Mouse (Mus musculus) spleen, postnatal 36 days (tissue): ENCODE data around the gene Apopt1.
A peak's percentile ranks its signal among the peaks of the same experiment; 100 is the strongest.
"Not testable (repeated sequence)": the region's sequence is repeated elsewhere in the genome, so short reads cannot be mapped to it uniquely, and the experiment has no call there.

ENCODE experiments used
- DNase-seq, 2 experiments: peaks; one replicate each; pipeline ENCODE4 v3.0.0; 2022; ENCODE audit warnings: low spot score in 2 of 2, mixed read lengths in 1 of 2

The Apopt1 gene

DNA sequence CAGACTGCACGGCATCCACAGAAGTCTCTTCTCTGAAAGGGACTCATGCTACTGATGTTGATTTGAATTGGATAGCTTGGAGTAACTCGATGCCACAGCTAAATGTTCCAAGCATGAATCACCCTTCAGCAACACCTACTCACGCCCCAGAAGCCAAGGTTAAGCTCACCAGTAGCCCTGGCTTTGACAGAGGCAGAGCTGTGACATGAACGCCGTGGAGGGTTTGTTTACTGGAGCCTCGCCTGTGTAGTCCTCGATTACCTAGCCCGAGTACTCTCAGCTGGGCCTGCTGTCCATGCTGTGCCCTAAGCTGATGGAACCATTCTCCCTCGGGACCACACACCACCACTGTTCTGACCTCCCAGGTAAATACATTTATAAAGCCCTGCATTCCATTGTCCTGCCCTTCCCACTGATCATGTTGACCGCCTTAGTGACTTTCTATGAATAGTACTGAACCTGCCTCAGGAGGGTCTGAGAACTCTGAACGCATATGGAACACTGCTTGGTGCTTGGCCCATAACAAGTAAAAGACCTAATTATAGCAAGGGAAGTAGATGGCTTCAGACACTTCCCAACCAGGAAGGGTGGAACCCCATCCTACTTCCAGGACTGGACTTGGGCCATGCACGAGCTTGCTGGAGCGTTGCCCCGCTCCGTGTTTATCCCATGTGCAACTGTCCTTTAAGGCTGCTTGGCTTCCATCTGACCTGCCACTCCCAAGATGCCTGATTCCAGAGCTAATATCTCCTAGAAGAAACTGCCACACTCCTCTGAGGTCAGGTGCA lies 7.7 kb upstream of the Apopt1 start:
- DNase-seq = no peak

DNA sequence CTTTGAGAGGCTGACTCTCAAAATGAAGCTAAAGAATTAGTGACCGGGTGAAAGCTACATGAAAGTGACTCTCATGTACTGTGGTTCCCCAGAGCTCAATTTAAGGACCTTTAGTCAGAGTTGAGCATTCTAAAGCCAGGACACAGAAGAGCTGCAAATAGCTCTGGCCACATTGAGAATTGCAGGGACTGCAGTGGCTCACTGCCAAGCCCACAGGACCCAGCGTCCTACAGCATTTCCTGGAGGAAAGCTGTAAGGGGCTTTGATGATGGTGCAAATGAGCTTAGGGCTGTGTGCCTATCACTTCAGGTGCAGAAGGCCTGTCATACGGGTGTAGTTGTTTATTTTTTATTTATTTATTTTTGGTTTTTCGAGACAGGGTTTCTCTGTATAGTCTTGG lies 4.9 kb upstream of the Apopt1 start:
- DNase-seq = no peak

DNA sequence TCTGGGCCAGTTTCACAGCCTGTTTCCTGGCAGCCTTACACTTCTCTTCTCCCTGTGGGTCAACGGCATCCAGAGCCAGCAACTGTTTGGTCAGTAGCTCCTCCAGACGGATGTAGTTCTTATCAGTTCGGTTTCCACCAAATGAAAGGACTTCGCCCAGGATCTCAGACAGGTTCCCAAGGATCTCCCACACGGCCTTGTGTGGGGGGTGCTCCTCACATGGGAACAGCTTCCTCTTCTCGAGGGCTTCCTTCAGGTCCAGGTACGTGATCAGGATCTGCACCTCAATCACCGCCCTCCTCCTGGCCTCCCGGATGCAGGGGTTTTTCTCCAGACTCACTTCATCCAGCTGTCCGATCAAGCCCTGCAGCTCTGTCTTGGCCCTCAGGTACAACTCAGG lies 3.0 kb upstream of the Apopt1 start:
- no peak for DNase-seq

DNA sequence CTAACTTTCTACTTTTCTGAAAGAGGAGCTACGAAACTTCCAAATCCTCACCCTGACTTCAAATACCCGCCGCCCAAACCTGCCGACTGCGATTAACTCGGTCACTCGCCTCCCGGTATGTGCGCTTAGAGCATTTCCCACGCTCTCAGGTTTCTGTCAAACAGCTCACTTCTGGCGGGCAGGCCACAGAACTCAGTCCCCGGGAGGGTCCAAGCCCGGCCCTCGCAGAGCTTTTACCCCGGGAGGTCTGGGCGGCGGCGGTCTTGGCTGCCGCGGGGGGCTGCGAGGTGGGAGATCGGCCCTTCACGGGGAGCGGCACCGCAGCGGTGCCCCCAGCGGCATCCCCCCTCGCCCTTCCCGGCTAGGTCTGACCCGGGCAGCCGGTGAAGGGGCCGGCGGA lies 585 bp upstream of the Apopt1 start:
- DNase-seq = no peak

DNA sequence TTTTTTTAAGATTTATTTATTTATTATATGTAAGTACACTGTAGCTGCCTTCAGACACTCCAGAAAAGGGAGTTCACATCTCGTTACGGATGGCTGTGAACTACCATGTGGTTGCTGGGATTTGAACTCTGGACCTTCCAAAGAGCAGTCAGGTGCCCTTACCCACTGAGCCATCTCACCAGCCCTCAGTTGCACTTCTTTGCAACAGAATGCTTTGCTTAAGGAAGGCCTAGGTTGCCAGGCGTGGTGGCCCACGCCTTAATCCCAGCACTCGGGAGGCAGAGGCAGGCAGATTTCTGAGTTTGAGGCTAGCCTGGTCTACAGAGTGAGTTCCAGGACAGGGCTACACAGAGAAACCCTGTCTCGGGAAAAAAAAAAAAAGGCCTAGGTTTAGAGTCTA lies 819 bp downstream of the Apopt1 start:
- DNase-seq = not testable (repeated sequence)

DNA sequence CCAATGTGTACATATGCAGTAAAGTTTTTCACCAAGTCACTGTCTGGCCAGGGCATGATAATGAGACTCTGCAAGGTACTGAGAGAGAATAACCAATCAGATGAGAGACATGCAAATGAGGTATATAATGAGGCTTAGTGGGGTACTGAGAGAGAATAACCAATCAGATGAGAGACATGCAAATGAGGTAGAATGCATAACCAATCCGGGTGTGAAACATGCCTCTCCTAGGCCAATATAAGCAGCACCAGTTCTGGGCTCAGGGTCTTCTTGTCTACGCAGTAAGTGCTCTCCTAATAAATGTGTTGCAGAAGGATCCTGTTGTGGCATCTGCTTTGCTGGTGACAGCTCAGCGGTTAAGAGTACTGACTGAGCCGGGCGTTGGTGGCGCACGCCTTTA lies 3.4 kb downstream of the Apopt1 start:
- DNase-seq = no peak

DNA sequence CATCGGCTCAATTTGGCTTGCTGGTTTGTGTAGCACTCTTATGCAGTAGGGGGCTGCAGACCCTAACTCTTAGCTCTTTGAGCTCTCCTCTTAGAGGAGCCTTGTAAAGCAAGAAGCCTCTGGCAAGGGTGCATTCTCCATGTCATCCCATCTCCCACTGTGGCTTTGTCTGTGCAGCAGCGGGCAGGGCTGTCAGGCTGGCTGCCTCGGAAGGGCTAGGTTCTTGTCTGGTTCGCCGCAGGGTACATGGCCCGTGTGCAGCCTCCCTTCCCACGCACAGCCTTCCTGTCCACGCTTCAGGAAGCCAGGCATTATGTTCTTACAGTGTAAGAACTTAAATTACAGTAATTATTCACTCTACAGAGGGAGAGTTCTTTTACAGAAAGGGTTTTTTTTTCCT lies 5.6 kb downstream of the Apopt1 start:
- no peak for DNase-seq

DNA sequence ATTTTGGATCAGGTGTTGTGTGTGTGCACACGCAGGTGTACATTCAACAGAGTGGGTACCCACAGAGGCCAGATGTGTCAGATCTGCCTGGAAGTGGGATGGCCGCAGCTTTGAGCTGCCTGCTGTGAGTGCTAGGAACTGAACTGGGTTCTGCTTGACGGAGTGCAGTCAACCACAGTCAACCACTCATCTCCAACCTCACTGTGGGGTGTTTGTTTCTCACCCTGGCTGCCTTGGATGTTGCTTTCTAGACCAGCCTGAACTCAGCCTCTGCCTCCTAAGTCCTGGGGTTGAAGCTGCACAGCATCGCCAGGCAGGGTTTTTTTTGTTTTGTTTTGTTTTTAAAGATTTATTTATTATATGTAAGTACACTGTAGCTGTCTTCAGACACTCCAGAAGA lies 7.2 kb downstream of the Apopt1 start:
- DNase-seq = no peak

DNA sequence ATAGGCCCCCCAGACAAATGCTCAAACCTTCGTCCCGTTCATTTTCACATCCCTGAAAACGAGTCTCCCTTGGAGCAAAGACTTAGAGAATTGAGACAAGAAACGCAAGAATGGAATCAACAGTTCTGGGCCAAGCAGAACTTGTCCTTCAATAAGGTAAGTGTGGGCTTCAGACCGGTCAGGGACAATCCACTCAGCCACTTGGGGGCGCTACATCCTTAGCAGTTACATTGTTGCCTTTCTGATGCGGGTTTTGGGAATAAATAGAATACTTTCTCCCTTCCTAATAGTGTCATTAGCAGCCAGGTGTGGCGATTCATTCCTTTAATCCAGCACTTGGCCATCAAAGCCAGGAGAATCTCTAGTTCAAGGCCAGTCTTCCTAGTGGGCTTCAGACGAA lies 9.6 kb downstream of the Apopt1 start:
- DNase-seq = no peak

DNA sequence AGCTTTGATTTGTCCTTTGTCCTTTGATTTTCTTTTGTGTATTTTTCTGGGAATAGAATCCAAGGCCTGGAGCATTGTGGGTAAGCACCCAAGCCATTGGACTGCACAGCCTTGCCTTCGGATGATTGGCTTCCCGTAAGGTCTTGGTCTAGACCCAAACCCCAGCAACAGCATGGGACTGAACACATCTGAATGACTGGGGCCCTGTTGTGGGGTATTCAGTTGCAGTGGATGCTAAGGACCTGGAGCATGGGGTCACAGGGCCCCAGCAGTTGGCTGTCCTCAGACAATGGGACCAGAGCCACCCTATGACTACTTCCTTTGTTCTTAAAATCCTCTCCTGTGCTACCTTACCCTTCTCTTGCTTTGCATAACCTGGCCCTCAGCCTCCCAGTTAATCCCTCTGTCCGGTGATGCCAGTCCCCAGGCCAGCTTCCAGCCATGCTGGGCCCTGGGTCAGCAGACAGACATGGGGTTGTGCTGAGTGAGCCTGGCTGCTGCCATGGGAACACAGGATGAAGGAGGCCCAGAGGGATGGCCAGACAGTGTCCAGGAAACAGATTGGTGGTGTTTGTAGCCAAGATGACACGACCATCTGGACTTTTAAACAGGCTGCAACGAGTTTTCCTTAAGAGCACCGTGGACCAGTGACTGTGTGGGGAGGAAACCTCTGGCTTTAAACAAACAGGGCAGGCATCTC lies 11.7 kb downstream of the Apopt1 start:
- DNase-seq = no peak

DNA sequence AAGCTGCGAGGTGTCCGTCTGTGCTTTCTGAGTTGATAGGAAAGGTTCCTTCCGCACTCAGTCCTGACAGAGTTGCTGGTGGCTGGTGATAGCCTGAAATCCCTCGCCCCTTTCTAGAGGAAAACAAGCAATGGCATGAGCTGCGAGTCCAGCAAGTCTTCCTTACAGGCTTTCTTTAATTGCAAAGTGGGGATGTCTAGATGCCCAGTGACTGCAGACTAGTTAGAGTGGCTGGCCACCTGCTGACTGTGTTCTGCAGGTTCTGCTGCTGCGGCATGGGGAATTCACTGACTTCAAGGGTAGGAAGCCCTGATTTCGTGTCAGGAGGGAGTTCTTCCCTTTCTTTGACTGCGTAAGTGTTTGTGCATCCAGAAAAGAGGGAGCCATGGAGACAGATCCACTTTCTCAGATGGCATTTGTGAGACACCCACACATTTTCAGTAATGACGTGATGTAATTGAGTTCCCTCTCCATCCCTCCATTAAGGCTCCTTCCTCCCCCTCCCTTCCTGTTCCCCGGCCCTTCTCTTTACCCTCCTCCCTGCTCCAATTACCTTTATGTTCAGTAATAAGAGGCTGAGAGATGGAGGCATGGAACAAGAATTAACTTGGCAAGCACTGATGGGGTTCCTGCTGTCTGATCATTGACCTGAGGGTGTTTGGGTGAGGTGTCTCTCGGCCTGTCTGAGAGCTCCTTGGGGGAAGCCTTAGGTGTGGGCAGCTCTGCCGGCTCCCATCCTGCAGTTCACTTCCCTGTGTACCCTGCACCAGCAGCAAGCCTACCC lies 12.5 kb downstream of the Apopt1 start:
- DNase-seq = no peak

DNA sequence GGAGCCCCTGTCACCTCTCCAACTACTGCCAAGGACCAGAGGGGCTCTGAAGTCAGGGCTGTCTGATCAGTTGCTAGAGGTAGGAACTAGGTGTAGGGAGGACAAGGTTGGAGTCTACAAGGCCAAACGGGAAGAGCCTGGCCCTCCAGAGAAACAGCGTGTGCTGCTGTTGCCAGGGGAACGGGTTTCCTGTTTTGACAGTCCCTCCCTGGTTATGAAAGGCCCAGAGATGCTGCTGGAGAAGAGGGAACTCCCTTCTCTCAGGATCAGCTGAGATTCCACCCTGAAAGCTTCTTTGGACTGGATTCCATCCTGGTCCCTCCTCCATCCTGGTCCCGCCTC lies 13.0 kb downstream of the Apopt1 start:
- no peak for DNase-seq

DNA sequence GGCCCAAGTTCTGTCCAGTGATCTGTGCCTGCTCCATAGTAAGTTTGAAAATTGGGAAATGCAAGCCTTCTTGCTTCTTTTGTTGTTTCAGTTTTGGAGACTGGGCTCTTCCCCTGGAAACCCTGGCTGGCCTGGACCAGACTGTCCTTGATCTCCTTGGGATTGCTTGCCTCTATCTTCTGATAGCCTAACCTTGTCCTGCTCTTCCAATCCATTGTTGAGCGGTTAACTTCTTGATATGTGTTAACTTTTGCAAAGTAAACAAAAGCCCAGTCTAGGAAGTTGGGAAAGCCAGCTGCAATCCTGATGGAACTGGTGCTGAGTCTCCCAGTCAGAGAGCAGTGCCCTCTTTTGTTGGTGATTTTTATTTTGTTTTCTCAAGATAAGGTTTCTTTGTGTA lies 14.9 kb downstream of the Apopt1 start:
- DNase-seq = no peak

DNA sequence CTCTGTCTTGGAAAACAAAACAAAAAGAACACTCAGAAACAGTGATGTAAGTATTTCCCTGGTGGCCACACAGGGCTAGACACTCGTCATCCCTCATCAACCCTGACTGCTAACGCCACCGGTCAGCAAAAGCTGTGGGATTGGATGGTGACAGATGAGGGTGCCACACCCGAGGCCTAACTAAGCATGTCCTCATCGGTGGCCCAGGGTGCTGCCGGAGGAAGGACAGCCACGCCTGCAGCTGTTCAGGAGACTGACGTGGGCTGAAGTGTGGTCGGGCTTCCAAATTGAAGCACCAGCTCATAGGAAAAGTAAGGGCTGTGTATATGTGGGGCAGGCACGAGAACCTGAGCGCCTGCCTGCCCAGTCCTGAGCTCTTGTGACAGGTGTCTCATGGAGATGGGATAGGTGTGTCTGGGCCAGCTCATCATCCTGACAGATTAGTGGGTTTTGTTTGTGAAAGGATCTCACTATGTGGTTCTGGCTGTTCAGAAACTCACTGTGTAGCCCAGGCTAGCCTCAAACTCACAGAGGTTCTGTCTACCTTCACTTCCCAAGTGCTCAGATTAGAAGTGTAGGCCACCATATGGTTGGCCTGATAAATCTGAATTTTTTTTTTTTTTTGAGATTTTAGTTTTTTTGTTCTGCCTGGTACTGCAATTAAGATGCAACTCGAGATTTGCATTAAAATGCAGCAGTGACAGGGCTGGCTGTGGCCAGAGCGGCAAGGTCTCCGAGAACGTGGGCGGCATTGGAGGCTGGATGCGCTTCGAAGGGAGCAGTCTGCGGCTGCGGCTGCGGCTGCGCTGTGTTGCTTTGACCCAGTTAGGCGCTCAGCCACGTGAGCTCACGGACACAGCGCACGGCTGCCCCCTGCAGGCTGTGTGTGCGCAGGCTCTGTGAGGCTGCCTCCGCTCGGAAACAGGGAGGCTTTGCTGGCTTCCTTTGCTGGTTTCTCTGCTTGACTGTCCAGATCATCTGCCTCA lies 19.1 kb downstream of the Apopt1 start:
- peak; percentile 74 to 82 for DNase-seq

DNA sequence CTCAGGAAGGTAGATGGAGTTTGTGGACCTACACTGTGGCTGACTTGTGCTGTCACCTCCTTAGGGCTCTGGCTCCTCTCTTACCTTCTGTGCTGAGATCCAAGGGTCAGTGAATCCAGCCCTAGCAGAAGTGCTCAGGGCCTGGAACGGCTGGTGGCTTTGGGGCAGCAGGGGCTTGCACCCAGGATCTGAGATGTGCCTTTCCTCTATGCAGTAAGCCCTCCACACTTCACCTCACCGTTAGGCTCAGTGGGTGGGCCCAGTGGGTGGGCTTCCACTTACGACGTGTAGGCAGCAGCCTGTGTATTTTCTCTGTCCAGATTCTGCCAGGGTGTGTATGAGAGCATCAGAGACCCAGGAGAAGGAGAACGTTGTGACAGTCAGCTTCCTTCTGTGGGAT lies 19.9 kb downstream of the Apopt1 start:
- DNase-seq = no peak

DNA sequence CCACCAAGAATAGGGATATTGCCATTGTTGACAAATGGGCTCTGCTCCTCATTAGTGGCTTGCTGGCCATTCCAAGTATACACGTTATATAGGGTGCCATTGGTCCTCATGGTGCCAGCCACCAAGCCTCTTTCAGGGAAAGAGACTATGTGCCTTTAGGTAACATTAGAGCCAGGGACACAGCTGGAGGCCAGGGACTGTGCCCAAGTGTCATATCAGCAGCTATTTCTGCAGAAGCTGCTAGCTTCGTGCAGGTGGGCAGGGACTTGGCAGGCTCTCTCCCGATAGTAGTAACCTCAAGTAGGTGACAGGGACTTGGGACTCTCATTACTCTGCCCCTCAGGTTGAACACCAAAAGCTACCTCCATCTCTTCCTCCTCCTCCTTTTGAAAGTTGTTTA lies 21.9 kb downstream of the Apopt1 start:
- DNase-seq = no peak

DNA sequence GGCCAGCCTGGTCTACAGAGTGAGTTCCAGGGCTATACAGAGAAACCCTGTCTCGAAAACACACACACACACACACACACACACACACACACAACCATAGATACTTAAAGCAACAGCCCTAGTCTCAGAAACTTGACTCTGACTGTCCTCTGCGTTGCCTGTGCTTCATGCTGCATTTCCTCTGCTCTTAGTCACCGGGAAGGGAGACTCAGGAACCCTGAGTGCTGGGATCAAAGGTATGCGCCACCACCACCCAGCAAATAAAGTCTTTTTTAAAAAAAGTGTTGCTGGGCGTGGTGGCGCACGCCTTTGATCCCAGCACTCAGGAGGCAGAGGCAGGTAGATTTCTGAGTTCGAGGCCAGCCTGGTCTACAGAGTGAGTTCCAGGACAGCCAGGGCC lies 23.6 kb downstream of the Apopt1 start:
- DNase-seq = not testable (repeated sequence)

DNA sequence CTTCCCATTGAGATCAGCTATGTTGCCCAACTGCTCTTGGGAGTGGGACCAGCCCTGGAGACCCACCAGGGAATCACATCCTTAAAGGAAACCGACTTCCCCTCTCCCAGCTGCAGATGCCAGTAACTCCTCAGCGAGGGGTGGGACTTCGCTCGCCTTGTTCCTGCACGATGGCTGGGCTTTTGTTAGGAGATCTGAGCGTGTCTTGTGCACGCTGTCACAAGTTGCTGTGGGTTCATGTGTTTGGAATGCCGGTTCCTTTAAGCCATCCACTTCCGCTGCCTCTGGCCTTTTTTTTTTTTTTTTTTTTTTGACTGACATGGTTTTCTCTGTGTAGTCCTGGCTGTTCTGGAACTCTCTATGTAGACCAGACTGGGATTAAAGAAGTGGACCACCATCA lies 24.3 kb downstream of the Apopt1 start:
- DNase-seq = no peak

DNA sequence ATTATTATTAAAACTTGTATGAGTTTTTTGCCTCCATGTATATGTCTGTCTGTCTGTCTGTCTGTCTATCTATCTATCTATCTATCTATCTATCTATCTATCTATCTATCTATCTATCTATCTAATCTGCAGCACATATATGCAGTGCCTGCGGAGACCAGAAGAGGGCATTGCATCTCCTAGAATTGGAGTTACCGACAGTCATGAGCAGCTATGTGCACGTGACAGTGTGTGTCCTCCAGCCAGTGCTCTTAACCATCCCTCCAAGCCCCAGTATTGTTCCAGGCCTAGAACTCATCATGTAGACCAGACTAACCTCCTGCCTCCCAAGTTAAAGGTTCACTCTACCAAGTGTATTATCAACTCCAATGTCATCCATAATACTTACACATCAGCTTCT lies 25.7 kb downstream of the Apopt1 start:
- DNase-seq = peak; percentile 39 to 57

DNA sequence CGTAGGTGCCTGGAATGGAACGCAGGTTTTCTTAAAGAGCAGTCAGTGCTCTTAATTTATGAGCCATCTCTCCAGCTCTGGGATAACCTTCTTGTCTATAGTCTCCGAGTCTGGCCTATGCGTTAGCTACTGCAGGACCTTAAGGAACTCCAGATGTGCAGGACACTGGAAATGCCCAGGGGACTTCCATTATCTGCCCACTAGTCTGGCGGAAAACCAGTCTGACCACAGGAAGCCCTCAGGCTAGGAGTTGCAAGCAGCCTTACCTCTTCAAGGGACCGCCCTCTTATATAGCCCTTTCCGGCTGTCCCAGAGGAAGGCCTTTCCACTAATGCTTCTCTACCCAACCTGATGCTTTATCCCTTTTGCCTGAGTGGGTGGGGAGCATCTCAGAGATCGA lies 28.3 kb downstream of the Apopt1 start:
- DNase-seq = no peak

DNA sequence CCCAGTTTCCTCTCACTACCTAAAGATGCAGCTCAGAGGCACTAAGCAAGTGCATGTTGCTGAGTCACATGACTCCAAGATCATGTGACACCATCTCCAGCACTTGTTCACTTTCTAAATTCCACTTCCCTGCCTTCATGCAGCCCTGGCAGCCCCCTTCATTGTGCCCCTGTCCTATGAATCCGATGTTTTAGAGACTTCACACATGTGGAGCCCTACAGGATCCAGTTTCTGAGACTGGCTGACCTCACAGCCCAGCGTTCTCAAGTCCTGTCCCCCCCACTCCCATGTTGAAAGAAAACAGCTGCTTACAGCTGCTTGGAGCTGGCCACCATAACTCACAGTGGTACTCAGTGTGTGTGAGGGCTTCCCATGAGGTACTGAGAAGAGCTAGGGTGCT lies 30.4 kb downstream of the Apopt1 start:
- DNase-seq = no peak

DNA sequence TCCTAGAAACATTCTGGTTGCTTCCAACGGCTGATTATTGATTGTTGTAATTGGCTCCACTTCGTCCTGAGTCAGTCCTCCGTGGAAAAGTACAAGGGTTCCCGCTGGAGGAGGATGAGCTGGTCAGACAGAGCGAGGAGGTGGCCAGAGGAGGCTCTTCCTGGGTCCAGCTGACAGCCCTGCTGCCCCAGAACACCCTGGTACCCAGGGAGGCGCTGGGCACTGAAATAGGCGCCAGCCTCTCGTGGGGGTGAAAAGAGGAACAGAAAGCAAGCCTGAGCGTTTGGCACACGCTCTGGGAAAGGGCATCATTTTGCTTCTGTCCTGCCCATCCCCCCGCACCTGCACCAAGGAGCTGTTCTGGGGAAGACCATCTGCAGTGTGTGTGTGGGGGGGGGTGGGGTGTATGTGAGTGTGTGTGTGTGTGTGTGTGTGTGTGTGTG lies 30.9 kb downstream of the Apopt1 start:
- DNase-seq = peak; percentile 75 to 76
